Mouse (Mus musculus) brain, embryonic 14.5 days (tissue): Measurements from ENCODE around the gene Eef1a1.

Experiments
- CTCF ChIP-seq: fragments of 200-500 bp; IDR thresholded peaks from 2 replicates; pipeline ENCODE4 v1.5.1; 2012; ENCODE audit warnings: inconsistent platforms, mild to moderate bottlenecking, moderate library complexity, borderline replicate concordance; ENCODE audit not compliant: insufficient read depth, insufficient read length; ENCODE audit errors: extremely low read depth
- POLR2A ChIP-seq: fragments of 200-500 bp; IDR thresholded peaks from 2 replicates; pipeline ENCODE4 v1.6.1; 2012; ENCODE audit warnings: mild to moderate bottlenecking, inconsistent platforms, borderline replicate concordance; ENCODE audit not compliant: poor library complexity, insufficient read depth, insufficient read length, severe bottlenecking; ENCODE audit errors: extremely low read depth

DNA sequence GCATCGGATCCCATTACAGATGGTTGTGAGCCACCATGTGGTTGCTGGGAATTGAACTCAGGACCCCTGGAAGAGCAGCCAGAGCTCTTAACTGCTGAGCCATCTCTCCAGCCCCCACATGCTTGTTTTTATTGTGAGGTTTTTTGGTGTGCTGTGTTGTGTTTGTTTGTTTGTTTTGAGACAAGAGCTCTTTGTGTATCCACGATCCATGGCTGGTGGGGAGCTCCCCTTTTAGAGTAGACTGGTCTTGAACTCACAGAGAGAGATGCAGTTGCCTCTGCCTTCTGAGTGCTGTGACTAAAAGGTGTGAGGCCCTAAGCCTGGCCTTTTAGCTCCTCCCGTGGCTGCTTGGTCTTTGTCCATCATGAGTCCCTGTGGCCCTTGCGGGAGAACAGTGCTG, 15.2 kb upstream of the Eef1a1 start:
- TF ChIP-seq POLR2A (no peak), CTCF (no peak)
